Mouse (Mus musculus) gastrocnemius, adult 2 months (tissue): ENCODE data around the gene Ruvbl1. TPM values are rescaled to one million over a fixed set of nuclear protein-coding genes. Genes with fewer than 3 reads are reported as not detected.

Experiments used
- DNase-seq: peaks from one replicate; pipeline ENCODE4 v3.0.0; 2022
- H3K27ac ChIP-seq: fragments of 200-600 bp; 2 replicates; pipeline ENCODE4 v1.8.1; 2022; ENCODE audit warnings: mild to moderate bottlenecking
- H3K4me3 ChIP-seq: fragments of 200-600 bp; 2 replicates; pipeline ENCODE4 v1.8.1; 2022; ENCODE audit warnings: mild to moderate bottlenecking, moderate library complexity
- CTCF ChIP-seq: fragments of 200-600 bp; IDR thresholded peaks from 2 replicates; pipeline ENCODE4 v1.8.1; 2022; ENCODE audit warnings: antibody characterized with exemption, mild to moderate bottlenecking, moderate library complexity
- intact Hi-C: fragments of 180-260 bp; cut with DNase I; formaldehyde crosslinking; loops from one replicate; pipeline ENCODE4 v1.15.1; 2025
- total RNA-seq, 2 experiments: library from RNA; stranded (reverse); gene quantifications; 2 replicates each; pipeline ENCODE4 v1.2.3; 2021

Ruvbl1 gene
- total RNA-seq, 2 experiments from 2014 or later, result 20.2 to 21.9 TPM

- no peak overlapping the region for H3K4me3 ChIP-seq
- H3K27ac ChIP-seq, result no peak overlapping the region
- no peak for DNase-seq
- TF ChIP-seq CTCF, result no peak
- intact Hi-C loops, result loop anchor here (5.0 kb wide), 2 partner anchors 310 to 390 kb away; partner anchors contain the start of gene Gata2
Observed at GRCm38 (mm10) chr6:88502030-88502970, 37.1 kb downstream of the Ruvbl1 start.

- Histone ChIP-seq H3K27ac (no peak overlapping the region), H3K4me3 (no peak overlapping the region)
- no peak for DNase-seq
- TF ChIP-seq CTCF, result no peak
- intact Hi-C loops, result loop anchor here (5.0 kb wide), 2 partner anchors 311 to 391 kb away; partner anchors contain the start of gene Gata2
Observed at GRCm38 (mm10) chr6:88503044-88503443, 37.8 kb downstream of the Ruvbl1 start.

- no peak overlapping the region for H3K4me3 ChIP-seq
- TF ChIP-seq CTCF, result no peak
- intact Hi-C loops, result no loop called here
- no peak overlapping the region for H3K27ac ChIP-seq
- no peak for DNase-seq
Observed at GRCm38 (mm10) chr6:88513984-88514383, 48.8 kb downstream of the Ruvbl1 start.

- no peak overlapping the region for H3K4me3 ChIP-seq
- no peak for TF ChIP-seq CTCF
- intact Hi-C loops, result no loop called here
- no peak for DNase-seq
- H3K27ac ChIP-seq, result no peak overlapping the region
Observed at GRCm38 (mm10) chr6:88514546-88514945, 49.3 kb downstream of the Ruvbl1 start.

GRCm38 (mm10) chr6:88515971-88516370, 50.8 kb downstream of the Ruvbl1 start:
- Histone ChIP-seq H3K27ac (no peak overlapping the region), H3K4me3 (no peak overlapping the region)
- intact Hi-C loops, result loop anchor here (5.0 kb wide), 1 partner anchor 69 kb away; the partner anchor contains the start of gene Eefsec
- no peak for DNase-seq
- no peak for TF ChIP-seq CTCF

- intact Hi-C loops, result loop anchor here (5.0 kb wide), 1 partner anchor 69 kb away; the partner anchor contains the start of gene Eefsec
- no peak for DNase-seq
- no peak overlapping the region for H3K27ac ChIP-seq
- H3K4me3 ChIP-seq, result peak overlapping the region; percentile 96
- TF ChIP-seq CTCF, result no peak
Observed at GRCm38 (mm10) chr6:88516667-88517066, 51.5 kb downstream of the Ruvbl1 start.

- no peak for DNase-seq
Observed at GRCm38 (mm10) chr6:88517701-88518403, 52.6 kb downstream of the Ruvbl1 start.

GRCm38 (mm10) chr6:88518404-88519263, 53.4 kb downstream of the Ruvbl1 start, which contains the start of gene Sec61a1:
TSS of gene Sec61a1 (minus strand) at chr6:88518905.
- H3K4me3 ChIP-seq, result peak within 1 kb of the TSS; percentile 96
- TF ChIP-seq CTCF, result no peak
- peak; percentile 98 for DNase-seq
- H3K27ac ChIP-seq, result peak within 1 kb of the TSS; percentile 97
- intact Hi-C loops, result loop anchor here (5.0 kb wide), 1 partner anchor 71 kb away; the partner anchor contains the start of gene Eefsec

More at GRCm38 (mm10) chr6:88517701-88518403, 52.6 kb downstream of the Ruvbl1 start:
- Histone ChIP-seq H3K4me3 (peak overlapping the region; percentile 96), H3K27ac (peak overlapping the region; percentile 97)
- intact Hi-C loops, result loop anchor here (5.0 kb wide), 1 partner anchor 71 kb away; the partner anchor contains the start of gene Eefsec
- no peak for TF ChIP-seq CTCF

- intact Hi-C loops, result no loop called here
- Histone ChIP-seq H3K27ac (no peak overlapping the region), H3K4me3 (no peak overlapping the region)
- TF ChIP-seq CTCF, result no peak
- no peak for DNase-seq
Observed at GRCm38 (mm10) chr6:88521821-88522220, 56.6 kb downstream of the Ruvbl1 start.

GRCm38 (mm10) chr6:88522606-88523005, 57.4 kb downstream of the Ruvbl1 start:
- Histone ChIP-seq H3K4me3 (no peak overlapping the region), H3K27ac (no peak overlapping the region)
- no peak for DNase-seq
- no peak for TF ChIP-seq CTCF
- intact Hi-C loops, result no loop called here

GRCm38 (mm10) chr6:88523043-88523442, 57.8 kb downstream of the Ruvbl1 start:
- no peak for TF ChIP-seq CTCF

GRCm38 (mm10) chr6:88523451-88523850, 58.2 kb downstream of the Ruvbl1 start:
- intact Hi-C loops, result no loop called here
- no peak for TF ChIP-seq CTCF
- no peak for DNase-seq
- H3K4me3 ChIP-seq, result no peak overlapping the region
- no peak overlapping the region for H3K27ac ChIP-seq

More at GRCm38 (mm10) chr6:88523043-88523442, 57.8 kb downstream of the Ruvbl1 start:
- intact Hi-C loops, result no loop called here
- DNase-seq, result no peak
- H3K27ac ChIP-seq, result no peak overlapping the region
- H3K4me3 ChIP-seq, result no peak overlapping the region
